Mouse (Mus musculus) cerebellum, adult 2 months (tissue): ENCODE measurements around the gene Aggf1.

Experiments
- CTCF ChIP-seq: fragments of 200-500 bp; IDR thresholded peaks from 2 replicates; pipeline ENCODE4 v1.5.1; 2011; ENCODE audit warnings: low read depth, mild to moderate bottlenecking, control low read depth, low read length, moderate library complexity, borderline replicate concordance; ENCODE audit not compliant: insufficient read depth
- POLR2A ChIP-seq: fragments of 200-500 bp; IDR thresholded peaks from 2 replicates; pipeline ENCODE4 v1.6.1; 2011; ENCODE audit warnings: low read length, control low read depth, borderline replicate concordance; ENCODE audit not compliant: insufficient read depth

DNA sequence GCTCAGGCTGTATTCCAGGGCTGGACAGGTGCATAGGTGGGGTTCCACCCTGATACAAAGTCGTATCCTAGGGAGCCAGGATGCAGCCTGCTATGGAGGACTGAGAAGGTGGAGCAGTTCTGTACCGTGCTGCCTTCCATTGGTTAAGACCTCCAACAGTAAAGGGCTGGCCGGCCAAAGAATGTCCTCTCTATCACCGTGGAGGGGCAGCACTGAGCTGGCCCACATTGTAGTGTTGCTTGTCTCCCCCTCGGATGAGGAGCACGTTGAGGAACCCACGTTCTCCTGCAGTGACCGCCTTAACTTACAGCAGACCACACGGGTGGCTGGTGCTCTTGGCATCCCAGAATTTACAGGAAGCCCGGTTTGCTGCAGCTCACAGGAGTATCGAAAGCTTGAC lies 44.6 kb downstream of the Aggf1 start:
- TF ChIP-seq POLR2A (no peak), CTCF (no peak)
